9 mouse cellular contexts compared by ENCODE assay signal in genomic region chr5:136905630-136906029, GRCm38 (mm10). TPM values are rescaled to one million over a fixed set of nuclear protein-coding genes. Genes with fewer than 3 reads are reported as not detected.
DNase-seq lines count a peak whose midpoint lies in the region; ATAC-seq and TF ChIP-seq lines count a peak whose summit lies in the region.
"Had no signal": no experiment of that assay in that cellular context is flagged by ENCODE, and none has a peak within 500 bp of the region (broad histone marks: within the 10 kb centered on the region; RNA-seq: fewer than 3 reads in every experiment).

No protein-coding gene starts in this region.

- no peak for DNase-seq in kidney, postnatal 0 days (ENCODE audit: low spot score)
- peak; percentile 44 for DNase-seq in CD4-positive helper T cell, adult 2 months (ENCODE audit: low read depth, low spot score)
- no peak for DNase-seq in G1E (ENCODE audit: low spot score)
- DNase-seq in ovary, postnatal 36 days (ENCODE audit: low spot score), result no peak
- DNase-seq in left cerebral cortex, postnatal 36 days (ENCODE audit: low spot score in 2 of 2), result no peak
- no peak for DNase-seq in layer of hippocampus, adult 8-10 months (ENCODE audit: low spot score in 2 of 2)
- DNase-seq: right cerebral cortex, postnatal 14 days had no signal

- peak; percentile 61; the same call in 1 of the 2 replicates for TF ChIP-seq CTCF in kidney, postnatal 0 days (IDR thresholded peaks at IDR 0.05; ENCODE audit: low read depth)
- TF ChIP-seq CTCF in G1E (IDR thresholded peaks at IDR 0.05; ENCODE audit: low read depth, low read length), result peak; percentile 61

- H3K9ac ChIP-seq in kidney, postnatal 0 days (ENCODE audit: low read depth, low read length), result no peak overlapping the region
- H3K9ac ChIP-seq in kidney, embryonic 15.5 days, result no peak overlapping the region

- H3K4me2 ChIP-seq in kidney, postnatal 0 days (ENCODE audit: low read length), result no peak overlapping the region
- no peak overlapping the region for H3K4me2 ChIP-seq in kidney, embryonic 15.5 days

- H3K36me3 ChIP-seq in kidney, postnatal 0 days (ENCODE audit: insufficient read depth, low read length), result no peaks in the 10 kb centered on the region
- no peaks in the 10 kb centered on the region for H3K36me3 ChIP-seq in kidney, embryonic 15.5 days
- peaks cover 9% of the 10 kb centered on the region for H3K36me3 ChIP-seq in G1E (replicated peaks)

- WGBS in kidney, postnatal 0 days, result 55% methylated on average over 7 of the region's 7 CpGs
- WGBS in kidney, embryonic 15.5 days, result 59% methylated on average over 7 of the region's 7 CpGs

- no peak for ATAC-seq in kidney, postnatal 0 days (replicated peaks; ENCODE audit: low FRiP score, low read depth)
- ATAC-seq in kidney, embryonic 15.5 days (replicated peaks; ENCODE audit: low FRiP score), result no peak
- ATAC-seq in G1E (ENCODE audit: extremely low read depth, insufficient number of reproducible peaks, low FRiP score, poor library complexity, severe bottlenecking), result no peak
- ATAC-seq in megakaryocyte progenitor cell, adult 5-6 weeks (replicated peaks; ENCODE audit: poor library complexity), result peak; percentile 32; the same call in 1 of the 2 replicates

- H3K9me3 ChIP-seq in kidney, postnatal 0 days (replicated peaks; ENCODE audit: low read length), result no peaks in the 10 kb centered on the region
- no peaks in the 10 kb centered on the region for H3K9me3 ChIP-seq in kidney, embryonic 15.5 days (replicated peaks)
- H3K9me3 ChIP-seq in G1E (replicated peaks), result no peaks in the 10 kb centered on the region

- H3K27ac ChIP-seq in kidney, postnatal 0 days, result no peak overlapping the region
- no peak overlapping the region for H3K27ac ChIP-seq in kidney, embryonic 15.5 days

- no peak overlapping the region for H3K4me3 ChIP-seq in kidney, postnatal 0 days (replicated peaks; ENCODE audit: low read depth, low read length)
- H3K4me3 ChIP-seq in kidney, embryonic 15.5 days (replicated peaks), result no peak overlapping the region
- H3K4me3 ChIP-seq in G1E (ENCODE audit: low read depth, low read length), result no peak overlapping the region

- intact Hi-C loops in left cerebral cortex, postnatal 36 days (cut with DNase I), result no loop called here

- 0 out of 2 replicates have a peak, but pooled peaks cover 5% of the 10 kb centered on the region for H3K4me1 ChIP-seq in kidney, postnatal 0 days (replicated peaks; ENCODE audit: insufficient read depth, low read length)
- peaks cover 14% of the 10 kb centered on the region for H3K4me1 ChIP-seq in kidney, embryonic 15.5 days
- H3K4me1 ChIP-seq in G1E (ENCODE audit: insufficient read depth, low read depth, low read length), result peaks cover 27% of the 10 kb centered on the region

- H3K27me3 ChIP-seq in kidney, postnatal 0 days (ENCODE audit: insufficient read depth, low read length), result no peaks in the 10 kb centered on the region
- H3K27me3 ChIP-seq in kidney, embryonic 15.5 days, result no peaks in the 10 kb centered on the region
- peaks cover 2% of the 10 kb centered on the region; the same call in 1 of the 2 replicates for H3K27me3 ChIP-seq in G1E (ENCODE audit: insufficient read depth, low read length)

RNA-seq across cellular contexts. Expression of gene Ift22, which starts 2.3 kb away (rescaled TPM):
- 74.4 and 75.8 TPM in 2 replicates for polyA plus RNA-seq in kidney, postnatal 0 days (2015; fragmentation: Nextera tagmentation; extraction: Ambion mirVana)
- 74.0 and 78.8 TPM in 2 replicates for polyA plus RNA-seq in kidney, embryonic 15.5 days (2015; fragmentation: Nextera tagmentation; extraction: Ambion mirVana)
- total RNA-seq in G1E (2014; fragmentation: Nextera tagmentation) (10.5 and 16.6 TPM in 2 replicates), G1E (2017) (5.6 and 6.1 TPM in 2 replicates)
- polyA plus RNA-seq in G1E (2012), result 3.9 and 6.5 TPM in 2 replicates
- total RNA-seq in megakaryocyte progenitor cell, adult 5-6 weeks (2015), result 24.7 and 43.5 TPM in 2 replicates
- total RNA-seq in megakaryocyte progenitor cell, adult 5-6 weeks (2017), result 6.6 and 9.8 TPM in 2 replicates
- total RNA-seq in left cerebral cortex, postnatal 36 days (2021), result 100 to 1,000 TPM in 1 of 2 experiments, 10 to 100 TPM in 1; 86.1 to 105 TPM
- total RNA-seq in layer of hippocampus, adult 8-10 months (2022), result 10 to 100 TPM; 70.1 to 86.2 (median 80.7) TPM

RNA-seq across cellular contexts. Expression of gene Col26a1, which starts 22.6 kb away (rescaled TPM):
- polyA plus RNA-seq in kidney, postnatal 0 days (2015; fragmentation: Nextera tagmentation; extraction: Ambion mirVana), result 39.1 and 47.1 TPM in 2 replicates
- 51.1 and 62.5 TPM in 2 replicates for polyA plus RNA-seq in kidney, embryonic 15.5 days (2015; fragmentation: Nextera tagmentation; extraction: Ambion mirVana)
- total RNA-seq in G1E (2014; fragmentation: Nextera tagmentation), result not detected in 2 replicates
- total RNA-seq in G1E (2017), result 0.23 and 0.38 TPM in 2 replicates
- polyA plus RNA-seq in G1E (2012), result not detected in 2 replicates
- total RNA-seq in megakaryocyte progenitor cell, adult 5-6 weeks (2015), result not detected in 2 replicates
- not detected in 2 replicates for total RNA-seq in megakaryocyte progenitor cell, adult 5-6 weeks (2017)
- total RNA-seq in left cerebral cortex, postnatal 36 days (2021), result 10 to 100 TPM in 1 of 2 experiments, 1 to 10 TPM in 1; 8.3 to 13.7 TPM
- 1 to 10 TPM; 4.0 to 4.7 (median 4.5) TPM for total RNA-seq in layer of hippocampus, adult 8-10 months (2022)

RNA-seq across cellular contexts. Expression of gene Fis1, which starts 47.4 kb away (rescaled TPM):
- 362 and 384 TPM in 2 replicates for polyA plus RNA-seq in kidney, postnatal 0 days (2015; fragmentation: Nextera tagmentation; extraction: Ambion mirVana)
- polyA plus RNA-seq in kidney, embryonic 15.5 days (2015; fragmentation: Nextera tagmentation; extraction: Ambion mirVana), result 284 and 294 TPM in 2 replicates
- total RNA-seq in G1E (2014; fragmentation: Nextera tagmentation) (143 and 157 TPM in 2 replicates), G1E (2017) (152 and 170 TPM in 2 replicates)
- polyA plus RNA-seq in G1E (2012), result 439 and 593 TPM in 2 replicates
- total RNA-seq in megakaryocyte progenitor cell, adult 5-6 weeks (2015), result 227 and 237 TPM in 2 replicates
- total RNA-seq in megakaryocyte progenitor cell, adult 5-6 weeks (2017), result 110 and 121 TPM in 2 replicates
- 100 to 1,000 TPM; 250 to 282 TPM for total RNA-seq in left cerebral cortex, postnatal 36 days (2021)
- total RNA-seq in layer of hippocampus, adult 8-10 months (2022), result 100 to 1,000 TPM; 224 to 262 (median 228) TPM
